Mouse (Mus musculus) ES-E14 (cell line): ENCODE data around the gene Sympk.

Experiments
- CHD2 ChIP-seq: IDR thresholded peaks from 2 replicates; pipeline ENCODE4 v1.6.1; 2014; ENCODE audit warnings: mild to moderate bottlenecking, low read depth, low read length, inconsistent platforms
- HCFC1 ChIP-seq: IDR thresholded peaks from 2 replicates; pipeline ENCODE4 v1.6.1; 2012; ENCODE audit warnings: low read length, inconsistent platforms, borderline replicate concordance; ENCODE audit not compliant: insufficient read depth
- MAFK ChIP-seq: IDR thresholded peaks from 2 replicates; pipeline ENCODE4 v1.6.1; 2014; ENCODE audit warnings: mild to moderate bottlenecking, low read depth, low read length, inconsistent platforms; ENCODE audit not compliant: insufficient read depth
- ZC3H11A ChIP-seq: IDR thresholded peaks from 2 replicates; pipeline ENCODE4 v1.6.1; 2012; ENCODE audit warnings: low read depth, mild to moderate bottlenecking, inconsistent platforms, low read length, borderline replicate concordance
- ZNF384 ChIP-seq: IDR thresholded peaks from 2 replicates; pipeline ENCODE4 v1.6.1; 2012; ENCODE audit warnings: low read depth, low read length, inconsistent platforms

DNA sequence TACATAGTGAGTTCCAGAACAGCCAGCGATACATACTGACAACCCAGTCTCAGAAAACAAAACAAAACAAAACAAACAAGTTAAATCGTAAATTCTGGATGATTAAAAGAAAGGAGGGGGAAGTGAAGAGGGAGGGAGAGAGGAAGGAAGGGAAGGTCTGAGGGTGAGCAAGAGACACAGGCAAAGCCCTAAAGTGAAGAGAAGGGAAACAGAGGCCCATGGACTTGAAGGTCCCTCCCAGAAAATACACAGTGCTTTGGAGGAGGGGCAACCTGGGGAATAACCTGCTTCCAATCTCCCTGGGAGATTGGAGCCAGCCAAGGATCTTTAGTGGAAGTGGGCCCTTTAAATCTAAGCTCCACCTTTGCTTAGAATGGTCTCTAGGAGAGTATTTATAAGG lies 37.1 kb upstream of the Sympk start, which contains the start of gene Nanos2:
- TF ChIP-seq CHD2 (no peak), ZNF384 (no peak), MAFK (no peak), HCFC1 (no peak), ZC3H11A (no peak)
